In the genomic region with DNA sequence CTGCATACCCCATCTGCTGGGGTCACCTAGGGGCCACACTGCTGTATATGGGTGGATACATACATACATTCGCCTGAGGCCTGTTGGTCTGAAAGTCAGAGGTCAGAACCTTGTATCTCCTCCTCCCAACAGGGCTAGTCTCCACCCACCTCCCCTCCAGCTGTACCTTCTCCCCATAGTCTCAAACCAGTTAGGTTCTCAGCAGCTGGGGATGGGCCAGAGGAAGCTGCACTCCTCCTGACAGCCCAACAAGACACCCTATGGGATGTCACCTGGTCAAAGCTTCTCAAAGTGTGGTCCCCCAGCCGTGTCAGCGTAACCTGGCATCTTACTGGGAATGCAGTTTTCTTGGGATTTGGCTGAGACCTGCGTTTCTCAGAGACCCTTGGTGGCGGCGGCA, we compare ENCODE assay signal across 27 mouse cellular contexts. TPM values are rescaled to one million over a fixed set of nuclear protein-coding genes. Genes with fewer than 3 reads are reported as not detected.
"Had no signal": no experiment of that assay in that cellular context is flagged by ENCODE, and none has a peak within 500 bp of the region (broad histone marks: within the 10 kb centered on the region; RNA-seq: fewer than 3 reads in every experiment).

No protein-coding gene starts in this region.

- H3K9me3 ChIP-seq: heart, embryonic 12.5 days; hindbrain, embryonic 10.5 days; hindbrain, embryonic 12.5 days; hindbrain, embryonic 15.5 days; kidney, embryonic 15.5 days; limb, embryonic 13.5 days; limb, embryonic 15.5 days; liver, embryonic 12.5 days had no signal

- H3K9ac ChIP-seq: heart, embryonic 12.5 days; hindbrain, embryonic 12.5 days; hindbrain, embryonic 15.5 days; kidney, embryonic 15.5 days; limb, embryonic 13.5 days; limb, embryonic 15.5 days; liver, embryonic 12.5 days; liver, embryonic 14.5 days had no signal

- H3K36me3 ChIP-seq: liver, embryonic 12.5 days had no signal

- ATAC-seq: hindbrain, postnatal 0 days; intestine, embryonic 16.5 days; liver, embryonic 12.5 days had no signal

- H3K4me2 ChIP-seq: heart, embryonic 12.5 days; hindbrain, embryonic 12.5 days; hindbrain, embryonic 15.5 days; kidney, embryonic 15.5 days; limb, embryonic 13.5 days; limb, embryonic 15.5 days; liver, embryonic 12.5 days had no signal

- H3K27me3 ChIP-seq: heart, embryonic 12.5 days; hindbrain, embryonic 12.5 days; hindbrain, embryonic 15.5 days; kidney, embryonic 15.5 days; limb, embryonic 13.5 days; limb, embryonic 15.5 days; liver, embryonic 12.5 days had no signal

- H3K27ac ChIP-seq: gastrocnemius, adult 2 months; heart, adult 2 months; hindbrain, embryonic 10.5 days; hindbrain, embryonic 12.5 days; hindbrain, embryonic 15.5 days; hindbrain, postnatal 0 days; kidney, embryonic 15.5 days; kidney, postnatal 0 days; limb, embryonic 13.5 days; limb, embryonic 15.5 days; liver, embryonic 12.5 days; liver, embryonic 14.5 days had no signal

- H3K4me3 ChIP-seq: gastrocnemius, adult 2 months; heart, adult 2 months; heart, embryonic 12.5 days; hindbrain, embryonic 10.5 days; hindbrain, embryonic 12.5 days; hindbrain, embryonic 15.5 days; kidney, embryonic 15.5 days; limb, embryonic 13.5 days; limb, embryonic 15.5 days; liver, embryonic 12.5 days had no signal

- DNase-seq: gastrocnemius, adult 2 months; gastrocnemius, postnatal 10 days; gastrocnemius, postnatal 25 days; heart, adult 2 months; heart, postnatal 10 days; heart, postnatal 4 days; kidney, adult 11 months; kidney, adult 2 months; kidney, adult 9 months; kidney, postnatal 14 days; kidney, postnatal 36 days; layer of hippocampus, adult 9-11 months; layer of hippocampus, postnatal 36 days; left cerebral cortex, postnatal 4 days had no signal

RNA-seq across cellular contexts. Expression of gene Hmcn2, which starts 17.8 kb away (rescaled TPM):
- polyA plus RNA-seq: hindbrain, embryonic 10.5 days; limb, embryonic 11.5 days had no signal
